Mouse (Mus musculus) gastrocnemius, postnatal 25 days (tissue): ENCODE measurements at regions not wholly inside any gene's neighbourhood (a gene's known extent, or its start where the extent isn't known, plus 50 kb on each side); places are given as distances from the start of the nearest gene placed in this dataset.

Experiments
- DNase-seq: peaks from one replicate; pipeline ENCODE4 v3.0.0; 2022

DNA sequence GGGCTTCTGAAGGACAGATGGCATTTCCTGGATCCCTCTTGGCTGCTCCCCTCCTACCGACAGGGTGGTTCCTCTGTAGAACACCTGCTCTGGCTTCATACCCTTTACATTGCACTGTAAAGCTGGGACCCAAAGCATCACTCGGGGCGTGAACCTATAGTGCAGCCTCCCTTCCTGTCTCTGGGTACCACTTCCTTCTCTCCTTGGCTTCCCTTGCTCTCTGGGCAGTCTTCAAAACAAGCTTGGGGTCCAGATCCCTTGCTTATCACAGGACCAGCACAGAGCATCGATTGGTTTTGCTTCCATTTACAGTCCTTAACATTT lies 346.4 kb downstream of the Rnf144a start:
- DNase-seq = no peak

DNA sequence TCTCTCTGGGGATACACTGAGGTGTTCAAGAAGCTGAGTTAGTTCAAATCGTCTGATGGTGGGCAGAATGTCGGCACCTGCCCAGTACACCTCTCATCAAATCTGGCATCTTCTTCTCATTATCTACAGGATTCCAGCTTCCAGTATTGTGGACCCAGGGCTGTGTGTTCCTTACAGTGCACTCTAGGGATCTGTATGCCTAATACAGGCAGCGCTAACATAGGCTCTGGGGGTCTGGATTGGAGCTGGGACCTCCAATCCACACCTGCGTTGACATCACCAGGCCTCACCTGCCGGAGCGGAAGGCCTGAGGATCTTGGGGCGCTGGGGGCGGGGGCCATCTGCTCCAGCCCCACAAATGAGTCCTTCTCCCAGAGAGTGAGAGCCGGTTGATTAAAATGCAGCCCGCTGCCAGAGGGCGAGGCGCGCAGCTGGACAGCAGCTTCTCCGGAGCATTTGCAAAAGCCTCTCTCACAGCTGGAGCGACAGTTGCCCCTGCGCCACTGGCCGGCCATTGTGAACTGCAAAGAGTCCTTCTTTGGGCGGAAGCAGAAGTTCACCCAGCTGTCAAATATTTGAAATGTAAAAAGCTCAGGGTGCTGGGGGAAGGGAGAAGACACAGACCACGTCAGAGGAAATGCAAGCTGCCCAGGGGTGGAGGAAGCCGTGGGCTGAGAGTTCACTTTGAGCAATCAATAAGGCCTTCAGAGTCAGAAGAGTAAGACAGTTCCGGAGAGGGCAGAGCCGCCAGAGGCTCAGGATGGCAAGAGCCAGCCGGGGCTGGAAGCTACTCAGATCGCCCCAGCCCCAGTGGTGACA lies 347.0 kb downstream of the Rnf144a start:
- peak; percentile 13 for DNase-seq

DNA sequence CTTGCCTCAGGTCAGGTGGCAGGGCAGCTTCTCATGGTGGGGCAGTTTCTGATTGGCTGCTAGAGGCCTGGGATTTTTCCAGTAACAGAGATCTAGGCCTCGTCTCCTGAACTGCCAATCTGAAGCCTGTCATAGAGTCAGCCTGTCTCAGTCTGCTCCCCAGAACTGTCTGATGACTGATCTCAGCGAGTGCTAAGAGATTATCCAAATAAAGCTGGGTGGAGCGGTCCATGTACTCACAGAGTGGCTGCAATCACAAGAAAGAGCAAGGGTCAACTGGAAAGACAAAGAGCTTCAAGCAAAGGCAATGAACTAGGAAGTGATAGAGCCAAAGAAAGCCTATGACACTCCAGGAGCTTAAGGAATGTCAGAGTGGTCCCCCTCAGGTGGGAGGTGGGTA lies 354.7 kb downstream of the Rnf144a start:
- DNase-seq = no peak

DNA sequence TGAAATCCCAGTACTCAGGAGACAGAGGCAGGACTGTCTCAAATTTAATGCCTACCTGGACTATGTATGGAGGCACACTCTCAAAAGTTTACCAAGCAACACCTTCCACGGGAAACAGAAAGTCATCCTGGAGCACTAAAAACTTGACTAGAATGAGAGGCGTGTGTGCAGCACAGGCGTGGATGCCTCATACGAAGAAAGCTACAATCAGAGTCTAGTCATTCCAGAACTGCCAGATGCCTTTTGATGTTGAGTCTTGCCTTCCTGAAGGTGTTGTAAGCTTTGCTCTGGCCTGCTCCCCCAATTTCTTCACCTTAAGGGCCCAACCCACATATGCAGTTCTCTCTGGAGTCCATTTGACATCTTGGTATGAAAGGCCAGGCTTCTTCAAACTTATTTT lies 356.0 kb downstream of the Rnf144a start:
- no peak for DNase-seq

DNA sequence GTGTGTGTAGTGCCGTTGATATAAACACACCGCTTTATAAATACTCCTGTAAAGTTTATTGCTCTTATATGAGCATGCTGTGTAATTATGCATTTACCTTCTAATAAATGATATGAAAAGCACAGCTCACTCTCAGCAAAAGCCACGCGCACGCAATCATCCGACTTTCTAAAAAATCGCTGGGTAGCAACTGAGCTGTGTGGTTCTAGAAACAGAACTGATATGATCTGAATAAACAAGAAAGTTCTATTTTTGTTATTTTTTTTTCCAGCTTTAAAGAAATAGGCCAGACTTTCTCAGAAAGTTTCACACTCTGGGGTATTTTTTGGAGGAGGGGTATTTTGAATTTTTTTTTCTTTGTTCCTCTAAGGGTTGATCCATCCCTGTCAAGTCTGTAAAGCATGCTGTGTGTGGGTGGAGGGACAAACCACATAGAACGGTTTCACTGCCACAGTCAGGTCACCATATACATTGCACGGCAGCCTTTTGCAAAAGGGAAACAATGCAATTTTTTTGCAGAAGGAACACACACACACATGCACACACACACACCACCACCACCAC lies 357.5 kb downstream of the Rnf144a start:
- DNase-seq = no peak

DNA sequence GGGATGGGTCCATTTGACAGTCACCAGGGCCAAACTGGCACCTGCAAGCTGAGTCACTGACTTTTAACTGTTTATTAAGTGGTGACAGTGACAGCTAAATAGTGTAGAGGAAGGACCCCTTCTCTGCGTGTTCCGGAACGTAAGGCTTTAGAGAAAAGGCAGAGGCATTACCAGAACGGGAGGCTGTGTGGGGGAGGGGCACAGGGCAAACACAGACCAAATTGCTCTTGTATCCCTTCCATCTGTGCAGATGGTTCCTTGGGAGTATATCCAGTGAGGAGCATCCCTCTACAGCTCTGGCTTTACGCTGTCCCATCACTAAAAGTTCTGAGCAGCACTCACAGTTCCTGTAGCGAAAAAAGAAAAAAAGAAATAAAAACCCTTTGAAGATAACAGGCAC lies 368.1 kb downstream of the Rnf144a start:
- DNase-seq = no peak

DNA sequence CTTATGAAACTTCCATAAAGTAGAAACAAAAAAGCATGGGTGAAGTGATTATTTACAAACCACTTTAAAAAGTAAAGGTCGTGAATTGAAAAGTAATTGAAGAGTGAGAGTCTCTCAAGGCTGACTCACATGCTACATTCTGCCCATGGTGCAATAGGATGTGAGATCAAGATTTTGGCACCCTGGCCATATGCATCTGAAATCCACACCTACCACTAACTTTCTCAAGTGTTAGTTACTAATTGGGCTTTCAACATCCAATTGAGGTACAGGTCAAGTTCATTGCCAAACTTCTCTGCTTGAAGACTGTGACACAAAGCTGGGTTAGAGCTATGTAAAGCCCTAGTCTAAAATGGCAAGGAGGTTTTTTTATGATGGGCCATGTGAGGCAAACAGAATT lies 369.7 kb downstream of the Rnf144a start:
- no peak for DNase-seq

DNA sequence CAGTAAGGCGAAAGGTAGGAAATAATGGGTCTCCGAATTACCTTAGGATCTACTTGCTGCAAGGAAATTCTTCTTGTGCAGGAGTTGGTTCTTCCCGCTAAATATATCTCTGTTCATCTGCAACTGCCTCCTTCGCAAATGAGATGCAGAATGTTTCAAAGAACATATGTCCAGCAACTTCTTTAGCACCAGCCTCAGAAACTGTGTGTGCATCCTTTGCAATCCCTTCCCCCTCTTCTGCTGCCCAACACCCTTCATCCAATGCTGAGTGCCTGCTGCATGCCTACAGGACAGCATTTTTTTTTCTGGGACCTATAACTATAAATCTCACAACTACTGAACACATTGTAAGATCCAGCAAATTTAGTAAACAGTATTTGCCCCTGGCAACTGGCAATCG lies 402.1 kb downstream of the Rnf144a start:
- DNase-seq = no peak

DNA sequence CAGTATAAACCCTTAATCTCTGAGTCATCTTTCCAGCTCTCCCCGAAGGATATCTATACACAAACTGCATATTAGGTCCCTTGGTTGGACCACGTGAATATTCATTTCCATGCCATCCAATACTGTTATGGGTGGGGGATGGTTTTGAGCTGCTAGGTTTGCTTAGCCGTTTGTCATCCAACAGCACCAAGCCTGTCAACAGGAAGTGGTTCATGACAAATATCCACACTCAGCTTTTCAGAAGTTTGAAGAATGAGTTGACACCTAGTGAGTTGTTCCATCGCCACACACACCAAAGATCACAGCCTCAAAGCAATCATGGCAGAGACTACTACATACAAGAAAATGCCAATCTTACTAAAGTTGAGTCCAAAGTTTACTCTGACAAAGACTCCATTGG lies 421.0 kb downstream of the Rnf144a start:
- no peak for DNase-seq

DNA sequence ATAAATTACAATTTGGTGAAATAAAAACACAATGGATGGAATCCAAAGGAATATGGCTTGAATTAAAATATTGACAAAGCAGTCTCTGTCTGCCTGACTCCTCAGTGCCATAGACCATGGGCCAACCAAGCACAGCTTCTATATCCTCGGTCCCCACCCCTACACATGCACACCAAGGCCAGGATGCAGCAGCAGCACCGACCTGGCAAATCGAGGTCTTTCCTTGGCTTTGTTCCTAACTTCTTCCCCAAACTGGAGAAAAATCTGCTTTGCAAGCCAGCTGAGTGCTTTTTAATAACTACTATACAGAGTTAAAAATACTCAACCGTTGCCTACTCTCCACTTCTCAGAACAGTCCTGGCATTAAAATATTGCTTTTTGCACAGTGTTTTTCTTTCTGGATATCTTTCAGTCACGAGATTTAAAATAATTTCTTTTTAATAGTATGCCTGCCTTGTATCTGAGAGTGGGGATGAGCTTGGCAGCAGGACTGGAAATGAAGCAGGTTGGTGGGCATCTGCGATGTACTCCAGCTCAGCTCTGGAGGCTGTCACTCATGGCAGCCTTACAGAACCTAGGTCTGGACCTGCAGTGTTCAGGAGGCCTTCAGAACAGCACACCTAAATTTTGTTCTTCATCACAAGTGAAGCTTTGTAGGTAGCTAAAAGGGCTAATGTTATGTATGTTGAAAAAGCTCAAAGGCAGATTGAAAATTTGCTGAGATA lies 423.1 kb downstream of the Rnf144a start:
- no peak for DNase-seq

DNA sequence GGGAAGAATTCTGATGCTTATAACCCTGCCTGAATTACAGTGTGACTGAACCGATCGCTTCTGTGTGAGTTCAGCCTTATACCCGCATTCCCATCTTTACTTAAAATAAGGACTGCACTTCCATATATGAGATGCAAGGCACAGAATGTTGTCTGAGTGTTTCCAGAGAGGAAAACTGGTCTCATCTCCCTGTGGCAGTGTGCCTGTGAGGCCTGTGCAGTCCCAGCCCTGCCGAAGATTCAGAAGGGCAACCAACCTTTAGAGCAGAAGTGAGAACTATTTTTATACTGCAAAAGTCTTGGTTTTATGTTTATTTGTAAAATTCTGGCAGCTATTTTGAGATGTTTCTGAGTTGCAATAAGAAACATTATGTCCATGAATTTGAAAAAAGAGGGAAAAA lies 432.5 kb downstream of the Rnf144a start:
- no peak for DNase-seq

DNA sequence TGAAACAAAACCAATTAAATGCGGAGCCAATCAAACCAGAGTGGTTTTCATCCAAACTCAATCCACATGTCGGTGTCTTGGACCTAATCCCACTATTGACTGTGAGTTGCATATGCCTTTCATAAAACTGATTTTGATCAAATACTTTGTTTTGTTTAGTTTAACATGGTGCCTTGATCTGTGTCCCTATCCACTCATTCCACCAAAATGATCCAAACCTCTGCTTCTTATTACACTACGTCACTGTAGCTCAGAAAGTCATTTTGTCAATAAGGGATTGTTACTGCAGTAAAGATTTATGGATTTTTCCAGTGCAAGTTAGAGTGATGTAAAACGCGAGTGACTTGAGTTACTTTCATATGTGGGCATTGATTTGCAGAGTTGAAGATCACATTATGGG lies 436.7 kb downstream of the Rnf144a start:
- DNase-seq = no peak

DNA sequence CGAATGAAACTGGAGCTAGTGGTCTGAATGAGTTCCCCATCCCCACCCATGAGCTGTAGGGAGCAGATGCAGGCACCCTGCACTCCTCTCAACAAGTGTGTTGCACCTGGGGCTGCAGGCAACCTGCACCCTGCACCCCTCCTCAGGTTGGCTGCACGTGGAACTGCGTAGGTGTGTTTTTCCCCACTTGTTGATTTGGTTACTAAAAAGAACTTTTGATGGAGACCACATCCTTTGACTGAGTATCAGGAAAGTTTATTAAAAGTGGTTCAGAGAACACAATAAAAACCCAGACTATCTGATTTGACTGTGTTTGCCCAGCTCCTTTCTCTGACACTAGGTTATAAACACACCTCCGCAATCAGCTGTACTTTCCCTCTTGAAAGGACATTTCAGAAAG lies 456.5 kb downstream of the Rnf144a start:
- no peak for DNase-seq

DNA sequence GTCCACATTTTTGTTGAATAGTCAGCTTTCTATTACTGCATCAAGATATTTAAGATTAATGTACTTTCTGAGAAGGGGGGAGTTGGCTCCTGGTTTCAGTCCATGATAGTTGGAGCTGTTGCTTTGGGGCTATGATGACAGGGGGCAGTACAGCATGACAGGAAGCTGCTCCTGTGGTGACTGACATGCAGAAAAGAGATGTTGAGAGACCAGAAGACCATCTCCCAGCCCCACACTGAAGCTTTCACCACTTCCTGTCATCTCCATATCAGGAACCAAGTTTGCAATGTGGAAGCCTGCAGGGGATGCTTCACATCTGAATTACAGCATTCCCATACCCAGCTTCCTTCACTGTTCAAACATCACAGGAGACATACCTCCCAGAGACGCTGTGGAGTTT lies 457.5 kb downstream of the Rnf144a start:
- no peak for DNase-seq

DNA sequence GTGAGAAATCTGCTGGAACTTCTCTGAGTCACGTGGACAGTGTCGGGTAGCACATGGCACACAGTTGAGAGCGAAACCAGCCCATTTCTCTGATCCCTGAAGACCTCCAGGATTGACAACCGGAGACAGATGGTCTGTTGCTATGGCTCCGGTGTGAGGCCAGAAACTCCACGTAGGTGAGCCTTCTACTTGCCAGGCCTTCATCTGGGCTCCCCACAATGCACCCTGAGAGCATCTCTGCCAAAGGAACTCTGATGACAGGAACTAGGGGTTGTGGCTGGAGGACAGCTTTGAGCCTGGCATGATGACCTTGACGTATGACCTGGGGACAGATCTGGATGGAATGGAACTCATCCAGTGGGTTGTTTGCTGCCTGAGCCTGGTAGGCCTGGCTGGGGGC lies 467.9 kb downstream of the Rnf144a start:
- DNase-seq = no peak

DNA sequence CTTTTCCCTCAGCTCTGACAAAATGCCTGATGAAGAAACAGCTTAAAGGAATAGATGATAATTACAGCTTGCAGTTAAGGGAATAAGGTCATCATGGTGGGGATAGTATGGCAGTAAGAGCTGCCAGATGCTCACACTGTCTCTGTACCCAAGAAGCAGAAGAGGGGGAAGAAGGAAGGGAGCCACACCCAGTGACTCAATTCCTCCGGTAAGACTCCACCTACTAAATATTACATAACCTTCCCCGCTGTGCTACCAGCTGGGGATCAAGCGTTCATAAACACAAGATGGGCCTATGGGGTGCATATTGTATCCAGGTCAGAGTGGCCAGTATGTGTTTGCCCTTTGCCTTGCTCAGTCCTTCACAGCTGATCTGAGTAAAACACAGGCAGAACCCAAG lies 468.9 kb downstream of the Rnf144a start:
- DNase-seq = no peak

DNA sequence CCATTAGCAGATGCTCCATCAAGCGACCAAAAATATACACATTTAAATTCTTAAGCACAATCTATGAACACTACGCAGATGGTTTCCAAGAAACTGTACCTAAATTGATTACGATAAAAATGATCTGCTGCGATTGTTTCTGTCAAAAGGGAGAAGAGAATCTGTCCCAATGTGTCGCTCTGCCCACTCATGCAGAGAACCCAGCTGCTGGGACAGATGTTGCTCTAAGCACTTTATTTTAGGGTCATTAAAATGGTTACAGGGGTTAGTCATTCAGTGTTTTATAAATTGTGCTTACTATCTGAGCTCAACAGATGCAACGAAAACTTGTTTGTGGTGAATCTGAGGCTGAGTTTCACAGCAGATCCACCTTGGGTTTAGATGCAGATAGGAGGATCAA lies 476.2 kb downstream of the Rnf144a start:
- DNase-seq = no peak

DNA sequence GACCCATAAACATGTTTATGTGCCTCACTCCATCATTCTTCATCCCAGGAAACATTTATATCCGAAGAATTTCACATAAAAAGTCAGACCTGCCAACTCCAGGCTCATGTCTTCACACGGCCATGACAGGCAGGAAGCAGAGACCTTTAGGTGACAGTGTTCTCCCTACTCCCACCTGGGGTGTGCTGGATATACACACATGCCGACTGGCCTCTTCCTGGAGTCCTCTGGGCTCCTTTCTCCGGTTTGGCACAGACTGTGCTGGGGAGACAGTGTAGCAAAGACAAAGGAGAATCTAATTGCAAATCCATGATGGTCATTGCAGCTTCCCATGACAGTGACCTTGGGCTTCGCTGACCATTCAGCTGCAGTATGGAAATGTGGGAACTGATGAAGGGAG lies 480.1 kb downstream of the Rnf144a start:
- DNase-seq = no peak

DNA sequence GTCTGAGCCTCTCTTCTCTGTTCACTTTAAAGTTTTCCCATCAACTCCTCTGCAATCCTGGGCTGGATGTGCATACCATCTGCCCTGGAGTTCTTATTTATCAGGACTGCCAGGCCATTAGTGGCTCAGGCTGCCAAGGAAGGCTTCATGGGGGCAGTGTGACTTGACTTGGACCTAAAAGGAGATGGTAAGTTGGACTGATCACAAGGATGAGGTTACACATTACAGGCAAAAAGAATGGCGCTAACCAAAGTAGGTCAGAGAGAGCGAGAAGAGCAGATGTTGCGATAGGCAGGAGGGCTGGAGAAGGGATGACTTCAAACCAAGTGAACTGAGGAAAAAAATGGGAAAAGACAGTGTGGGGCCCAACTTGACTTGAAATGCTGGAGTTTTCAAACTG lies 480.5 kb downstream of the Rnf144a start:
- no peak for DNase-seq

DNA sequence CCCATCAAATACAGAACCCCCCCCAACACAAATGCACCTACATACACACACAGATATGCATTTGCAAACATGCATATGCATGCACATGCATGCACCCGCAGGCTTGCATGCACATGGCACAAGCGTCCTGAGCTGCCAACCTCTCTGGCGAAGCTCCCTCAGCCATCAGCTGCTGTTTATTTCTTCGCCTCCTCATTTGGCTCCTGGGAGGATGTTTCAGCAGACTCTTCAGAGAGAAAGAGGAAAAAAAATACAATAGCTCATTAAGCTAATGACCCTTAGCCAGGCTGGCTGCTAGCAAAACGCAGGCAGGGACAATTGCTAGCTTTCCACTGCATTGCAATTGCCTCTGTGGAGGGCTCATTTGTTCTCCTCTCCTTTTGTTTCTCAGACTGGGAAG lies 488.7 kb downstream of the Rnf144a start:
- DNase-seq = no peak

DNA sequence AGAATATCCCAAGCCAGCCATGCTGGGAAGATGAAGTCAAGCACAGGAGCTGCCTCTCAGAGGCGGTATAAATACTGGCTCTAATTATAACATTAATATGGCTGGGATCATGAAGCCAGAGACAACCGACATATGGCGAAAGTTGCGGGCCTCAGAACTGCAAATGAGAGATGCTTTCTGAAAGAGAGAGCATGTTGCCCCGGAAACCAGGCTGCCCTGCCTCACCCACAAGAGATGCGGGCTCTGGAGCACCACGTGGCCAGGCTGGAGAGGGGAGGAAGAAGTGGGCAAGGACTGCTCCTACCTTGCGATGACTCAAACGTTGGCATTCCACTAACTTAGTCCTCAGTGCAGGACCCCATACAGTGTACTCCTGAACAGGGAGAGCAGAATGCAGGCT lies 490.5 kb downstream of the Rnf144a start:
- DNase-seq = no peak

DNA sequence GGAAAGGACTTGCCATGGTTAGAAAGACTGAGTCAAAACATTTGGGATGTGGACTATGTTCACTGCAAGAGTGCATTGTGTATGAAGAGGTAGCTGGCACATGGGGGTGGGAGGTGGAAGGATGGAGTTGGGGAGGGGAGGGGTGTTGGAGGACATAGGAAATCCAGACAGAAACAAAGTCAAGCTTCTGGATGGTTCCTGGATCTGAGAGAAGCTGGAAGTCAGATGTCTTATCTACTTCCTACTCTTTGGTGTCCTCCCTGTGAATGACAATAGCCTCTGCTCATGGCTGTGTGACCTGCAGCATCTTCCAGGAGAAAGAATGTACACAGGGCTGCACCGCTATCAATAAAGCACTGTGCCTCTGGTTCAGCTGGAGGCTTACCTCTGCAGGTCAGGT lies 491.3 kb downstream of the Rnf144a start:
- DNase-seq = no peak

DNA sequence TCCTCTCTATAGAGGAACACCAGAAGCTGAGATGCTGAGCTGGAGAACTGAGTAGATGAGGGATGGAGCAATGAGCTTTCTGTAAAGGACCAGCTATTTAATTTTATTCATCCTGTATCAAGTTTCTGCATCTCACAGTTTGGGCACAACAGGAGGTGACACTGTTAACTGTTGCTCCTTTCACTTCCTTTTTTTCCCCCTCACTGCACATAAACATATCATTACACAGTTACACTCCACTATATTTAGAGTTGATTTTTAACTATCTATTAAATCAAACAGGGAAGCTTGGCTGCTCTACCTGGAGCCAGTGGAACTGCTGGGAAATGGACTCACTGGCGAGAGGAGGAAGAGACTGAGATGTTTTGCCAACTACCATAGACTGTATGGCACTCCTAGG lies 509.4 kb downstream of the Rnf144a start:
- no peak for DNase-seq

DNA sequence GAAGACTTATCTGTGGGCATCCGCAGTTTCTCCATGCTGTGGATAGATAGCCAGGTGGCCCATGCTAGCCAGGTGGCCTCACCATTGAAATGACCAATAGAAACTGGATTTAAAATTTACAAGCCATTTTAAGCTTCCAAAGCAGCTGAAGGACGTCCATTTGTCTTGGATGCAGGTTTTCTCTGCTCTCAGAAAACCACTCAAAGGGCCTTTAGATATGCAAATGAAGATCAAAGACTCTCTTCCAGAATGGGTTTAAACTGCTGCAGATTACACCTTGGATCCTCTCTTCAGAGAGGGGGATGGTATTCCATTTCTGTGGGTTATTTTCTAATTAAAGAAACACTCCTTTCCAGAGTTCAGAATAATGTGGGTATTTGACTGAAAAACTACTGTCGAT lies 518.5 kb downstream of the Rnf144a start:
- DNase-seq = no peak
